Mouse (Mus musculus): Measurements from ENCODE around the gene Kcnq5. TPM values are rescaled to one million over a fixed set of nuclear protein-coding genes. Genes with fewer than 3 reads are reported as not detected.

Kcnq5 gene
- total and polyA plus RNA-seq, 2 experiments from 2014 or later = 2.5 to 11.3 TPM

- no peak overlapping the region for H3K9ac ChIP-seq (replicated peaks; ENCODE audit: low read length, poor library complexity, severe bottlenecking)
- H3K4me3 ChIP-seq (ENCODE audit: low read depth, low read length) = no peak overlapping the region
- H3K4me2 ChIP-seq (ENCODE audit: low read depth, low read length, poor library complexity, severe bottlenecking) = no peak overlapping the region
- no peaks in the 10 kb centered on the region for H3K36me3 ChIP-seq (ENCODE audit: insufficient read depth, low read length)
- peaks cover 2% of the 10 kb centered on the region; the same call in 1 of the 2 replicates for H3K27me3 ChIP-seq (ENCODE audit: insufficient read depth, low read length)
- 53% methylated on average over 16 of the region's 16 CpGs for WGBS
- H3K27ac ChIP-seq (ENCODE audit: low read depth, low read length) = no peak overlapping the region
- TF ChIP-seq CTCF (IDR thresholded peaks at IDR 0.05) = no peak
- ATAC-seq (ENCODE audit: low FRiP score) (no peak), DNase-seq (ENCODE audit: low spot score) (no peak)
- H3K4me1 ChIP-seq (ENCODE audit: insufficient read depth, low read length) = no peaks in the 10 kb centered on the region
- H3K9me3 ChIP-seq (ENCODE audit: low read length) = no peaks in the 10 kb centered on the region
Observed at GRCm38 (mm10) chr1:21962896-21963864, 1.4 kb upstream of the Kcnq5 start.

- Histone ChIP-seq H3K4me3 (ENCODE audit: low read depth, low read length) (peak overlapping the region; percentile 80), H3K27me3 (ENCODE audit: insufficient read depth, low read length) (peaks cover 2% of the 10 kb centered on the region; the same call in 1 of the 2 replicates), H3K9me3 (ENCODE audit: low read length) (no peaks in the 10 kb centered on the region), H3K36me3 (ENCODE audit: insufficient read depth, low read length) (no peaks in the 10 kb centered on the region), H3K27ac (ENCODE audit: low read depth, low read length) (no peak overlapping the region), H3K4me2 (ENCODE audit: low read depth, low read length, poor library complexity, severe bottlenecking) (peak overlapping the region; percentile 91), H3K4me1 (ENCODE audit: insufficient read depth, low read length) (no peaks in the 10 kb centered on the region), H3K9ac (replicated peaks; ENCODE audit: low read length, poor library complexity, severe bottlenecking) (peak overlapping the region; percentile 70)
- no peak for ATAC-seq (ENCODE audit: low FRiP score)
- TF ChIP-seq CTCF (IDR thresholded peaks at IDR 0.05) = no peak
- WGBS = 0% methylated on average over 19 of the region's 19 CpGs
- DNase-seq (ENCODE audit: low spot score) = peak; percentile 13
Observed at GRCm38 (mm10) chr1:21962083-21962471, 335 bp upstream of the Kcnq5 start.

GRCm38 (mm10) chr1:21960421-21961250, 1.1 kb downstream of the Kcnq5 start:
- peaks cover 2% of the 10 kb centered on the region; the same call in 1 of the 2 replicates for H3K27me3 ChIP-seq (ENCODE audit: insufficient read depth, low read length)
- ATAC-seq (ENCODE audit: low FRiP score) = peak; percentile 75
- 1% methylated on average over 48 of the region's 48 CpGs for WGBS
- H3K4me1 ChIP-seq (ENCODE audit: insufficient read depth, low read length) = no peaks in the 10 kb centered on the region
- H3K9ac ChIP-seq (replicated peaks; ENCODE audit: low read length, poor library complexity, severe bottlenecking) = peak overlapping the region; percentile 70
- 0 out of 2 replicates have a peak overlapping the region, but pooled peaks have one; percentile 43 for H3K27ac ChIP-seq (ENCODE audit: low read depth, low read length)
- no peaks in the 10 kb centered on the region for H3K9me3 ChIP-seq (ENCODE audit: low read length)
- no peaks in the 10 kb centered on the region for H3K36me3 ChIP-seq (ENCODE audit: insufficient read depth, low read length)
- peak overlapping the region; percentile 80 for H3K4me3 ChIP-seq (ENCODE audit: low read depth, low read length)
- TF ChIP-seq CTCF (IDR thresholded peaks at IDR 0.05) = peak; percentile 21; the same call in 1 of the 2 replicates
- H3K4me2 ChIP-seq (ENCODE audit: low read depth, low read length, poor library complexity, severe bottlenecking) = peak overlapping the region; percentile 91
- peak; percentile 49 for DNase-seq (ENCODE audit: low spot score)

GRCm38 (mm10) chr1:21959648-21960285, 2.0 kb downstream of the Kcnq5 start:
- no peak for DNase-seq (ENCODE audit: low spot score)
- no peaks in the 10 kb centered on the region for H3K4me1 ChIP-seq (ENCODE audit: insufficient read depth, low read length)
- no peak for TF ChIP-seq CTCF (IDR thresholded peaks at IDR 0.05)
- H3K9ac ChIP-seq (replicated peaks; ENCODE audit: low read length, poor library complexity, severe bottlenecking) = no peak overlapping the region
- peak overlapping the region; percentile 80 for H3K4me3 ChIP-seq (ENCODE audit: low read depth, low read length)
- H3K36me3 ChIP-seq (ENCODE audit: insufficient read depth, low read length) = no peaks in the 10 kb centered on the region
- no peak for ATAC-seq (ENCODE audit: low FRiP score)
- H3K27ac ChIP-seq (ENCODE audit: low read depth, low read length) = no peak overlapping the region
- WGBS = 35% methylated on average over 8 of the region's 8 CpGs
- H3K27me3 ChIP-seq (ENCODE audit: insufficient read depth, low read length) = peaks cover 2% of the 10 kb centered on the region; the same call in 1 of the 2 replicates
- peak overlapping the region; percentile 91 for H3K4me2 ChIP-seq (ENCODE audit: low read depth, low read length, poor library complexity, severe bottlenecking)
- H3K9me3 ChIP-seq (ENCODE audit: low read length) = no peaks in the 10 kb centered on the region

GRCm38 (mm10) chr1:21958013-21958412, 3.7 kb downstream of the Kcnq5 start:
- H3K9ac ChIP-seq (replicated peaks; ENCODE audit: low read length, poor library complexity, severe bottlenecking) = no peak overlapping the region
- ATAC-seq (ENCODE audit: low FRiP score) (no peak), DNase-seq (ENCODE audit: low spot score) (no peak)
- no peak overlapping the region for H3K4me3 ChIP-seq (ENCODE audit: low read depth, low read length)
- TF ChIP-seq CTCF (IDR thresholded peaks at IDR 0.05) = no peak
- no peak overlapping the region for H3K27ac ChIP-seq (ENCODE audit: low read depth, low read length)
- no peaks in the 10 kb centered on the region for H3K9me3 ChIP-seq (ENCODE audit: low read length)
- H3K27me3 ChIP-seq (ENCODE audit: insufficient read depth, low read length) = peaks cover 2% of the 10 kb centered on the region; the same call in 1 of the 2 replicates
- H3K4me2 ChIP-seq (ENCODE audit: low read depth, low read length, poor library complexity, severe bottlenecking) = no peak overlapping the region
- H3K4me1 ChIP-seq (ENCODE audit: insufficient read depth, low read length) = no peaks in the 10 kb centered on the region
- WGBS = 69% methylated on average over 4 of the region's 4 CpGs
- no peaks in the 10 kb centered on the region for H3K36me3 ChIP-seq (ENCODE audit: insufficient read depth, low read length)
